Mouse (Mus musculus) hindbrain, embryonic 13.5 days (tissue): ENCODE results near the gene Hook2. TPM values are rescaled to one million over a fixed set of nuclear protein-coding genes. Genes with fewer than 3 reads are reported as not detected.

Source experiments
- ATAC-seq: fragments of 200-750 bp; cut with Nextera tagmentation; 2 replicates; pipeline ENCODE4 v1.8.0; 2017; ENCODE audit warnings: moderate TSS enrichment; ENCODE audit not compliant: low FRiP score
- H3K27ac ChIP-seq: fragments of 300-500 bp; sonication (generic); 2 replicates; pipeline ENCODE4 v1.5.1; 2015; ENCODE audit warnings: inconsistent platforms, mild to moderate bottlenecking, moderate library complexity
- H3K27me3 ChIP-seq: fragments of 300-500 bp; sonication (generic); 2 replicates; pipeline ENCODE4 v1.6.1; 2015; ENCODE audit warnings: mild to moderate bottlenecking, inconsistent platforms
- H3K36me3 ChIP-seq: fragments of 300-500 bp; sonication (generic); 2 replicates; pipeline ENCODE4 v1.6.1; 2015; ENCODE audit warnings: mild to moderate bottlenecking, inconsistent platforms
- H3K4me1 ChIP-seq: fragments of 300-500 bp; sonication (generic); replicated peaks from 2 replicates; pipeline ENCODE4 v1.6.1; 2015; ENCODE audit warnings: inconsistent platforms
- H3K4me2 ChIP-seq: fragments of 300-500 bp; sonication (generic); 2 replicates; pipeline ENCODE4 v1.6.1; 2015; ENCODE audit warnings: inconsistent platforms, mild to moderate bottlenecking, moderate library complexity
- H3K4me3 ChIP-seq: fragments of 300-500 bp; sonication (generic); 2 replicates; pipeline ENCODE4 v1.5.1; 2015; ENCODE audit warnings: mild to moderate bottlenecking, inconsistent platforms
- H3K9ac ChIP-seq: fragments of 300-500 bp; sonication (generic); 2 replicates; pipeline ENCODE4 v1.6.1; 2015; ENCODE audit warnings: mild to moderate bottlenecking, inconsistent platforms
- H3K9me3 ChIP-seq: fragments of 300-500 bp; sonication (generic); 2 replicates; pipeline ENCODE4 v1.6.1; 2016; ENCODE audit warnings: inconsistent platforms
- WGBS: fragments of 180-500 bp; shearing (Covaris S2); methylation state at CpG from one replicate; pipeline ENCODE4 v1.1.7; 2015; 5-methylcytosine and 5-hydroxymethylcytosine counted together
- polyA plus RNA-seq: library from polyadenylated mRNA; unstranded; fragments of >200 nt; fragmentation: Nextera tagmentation; extraction: Ambion mirVana; gene quantifications from 2 replicates; pipeline ENCODE4 v1.2.1, GENCODE M21; 2015

The Hook2 gene
- polyA plus RNA-seq, 1 experiment from 2014 or later: 25.5 TPM

- Histone ChIP-seq H3K36me3 (peaks cover 82% of the 10 kb centered on the region), H3K9me3 (no peaks in the 10 kb centered on the region), H3K4me2 (no peak overlapping the region), H3K4me3 (no peak overlapping the region), H3K4me1 (peaks cover 10% of the 10 kb centered on the region), H3K27me3 (no peaks in the 10 kb centered on the region), H3K27ac (no peak overlapping the region), H3K9ac (no peak overlapping the region)
- 97% methylated on average over 6 of the region's 6 CpGs for WGBS
- no peak for ATAC-seq
Measured at GRCm38 (mm10) chr8:85043619-85044018, 53.2 kb downstream of the Hook2 start.

Other genes with a start within 250 kb of the Hook2 start
- 35.3 and 44.1 TPM in 2 replicates for gene Nfix, start 190.3 kb upstream of the Hook2 start, polyA plus RNA-seq
- gene Dand5, start 167.8 kb upstream of the Hook2 start, polyA plus RNA-seq: 10.8 and 11.5 TPM in 2 replicates
- 37.3 and 37.8 TPM in 2 replicates for gene Gadd45gip1, start 159.1 kb upstream of the Hook2 start, polyA plus RNA-seq
- 83.2 and 85.5 TPM in 2 replicates for gene Rad23a, start 149.9 kb upstream of the Hook2 start, polyA plus RNA-seq
- 646 and 672 TPM in 2 replicates for gene Calr, start 143.7 kb upstream of the Hook2 start, polyA plus RNA-seq
- gene Farsa, start 133.6 kb upstream of the Hook2 start, polyA plus RNA-seq: 107 and 109 TPM in 2 replicates
- gene Syce2, start 118.5 kb upstream of the Hook2 start, polyA plus RNA-seq: 17.8 and 20.4 TPM in 2 replicates
- 33.1 TPM in 2 replicates for gene Gcdh, start 96.7 kb upstream of the Hook2 start, polyA plus RNA-seq
- 0.64 and 1.00 TPM in 2 replicates for gene Klf1, start 88.7 kb upstream of the Hook2 start, polyA plus RNA-seq
- gene Dnase2a, start 82.0 kb upstream of the Hook2 start, polyA plus RNA-seq: 5.8 and 6.0 TPM in 2 replicates
- gene Mast1, start 53.2 kb upstream of the Hook2 start, polyA plus RNA-seq: 59.1 and 62.2 TPM in 2 replicates
- 1.8 and 2.4 TPM in 2 replicates for gene Rtbdn, start 43.6 kb upstream of the Hook2 start, polyA plus RNA-seq
- not detected in 2 replicates for gene Gm49661, start 21.2 kb upstream of the Hook2 start, polyA plus RNA-seq
- 1,362 and 1,388 TPM in 2 replicates for gene Prdx2, start 21.0 kb upstream of the Hook2 start, polyA plus RNA-seq
- gene Rnaseh2a, start 20.8 kb upstream of the Hook2 start, polyA plus RNA-seq: 61.4 and 62.1 TPM in 2 replicates
- 5.2 and 5.9 TPM in 2 replicates for gene Junb, start 11.9 kb upstream of the Hook2 start, polyA plus RNA-seq
- gene Best2, start 23.9 kb downstream of the Hook2 start, polyA plus RNA-seq: not detected in 2 replicates
- gene Asna1, start 34.7 kb downstream of the Hook2 start, polyA plus RNA-seq: 151 and 157 TPM in 2 replicates
- 139 and 141 TPM in 2 replicates for gene Trir, start 36.2 kb downstream of the Hook2 start, polyA plus RNA-seq
- 48.8 and 54.7 TPM in 2 replicates for gene Tnpo2, start 46.3 kb downstream of the Hook2 start, polyA plus RNA-seq
- 59.2 and 66.2 TPM in 2 replicates for gene Fbxw9, start 69.5 kb downstream of the Hook2 start, polyA plus RNA-seq
- gene Gm5741, start 77.4 kb downstream of the Hook2 start, polyA plus RNA-seq: 0.78 and 1.3 TPM in 2 replicates
- gene Dhps, start 81.2 kb downstream of the Hook2 start, polyA plus RNA-seq: 90.5 and 96.4 TPM in 2 replicates
- 109 and 112 TPM in 2 replicates for gene Wdr83os, start 90.1 kb downstream of the Hook2 start, polyA plus RNA-seq
- gene Wdr83, start 90.7 kb downstream of the Hook2 start, polyA plus RNA-seq: 50.5 and 53.0 TPM in 2 replicates
- 17.7 and 19.4 TPM in 2 replicates for gene Man2b1, start 92.7 kb downstream of the Hook2 start, polyA plus RNA-seq
- gene Zfp791, start 132.5 kb downstream of the Hook2 start, polyA plus RNA-seq: 3.1 and 3.4 TPM in 2 replicates
- gene Cks1brt, start 161.3 kb downstream of the Hook2 start, polyA plus RNA-seq: not detected in 2 replicates
- gene Olfr371, start 235.4 kb downstream of the Hook2 start, polyA plus RNA-seq: not detected in 2 replicates